Mouse (Mus musculus) heart, postnatal 0 days (tissue): ENCODE data around the gene Sh2b2.

Experiments used
- CTCF ChIP-seq: IDR thresholded peaks from 2 replicates; pipeline ENCODE4 v1.5.1; 2016; ENCODE audit warnings: antibody characterized with exemption, control low read depth, low read depth
- EP300 ChIP-seq: IDR thresholded peaks from 2 replicates; pipeline ENCODE4 v1.6.1; 2016; ENCODE audit warnings: antibody characterized with exemption, low read depth

DNA sequence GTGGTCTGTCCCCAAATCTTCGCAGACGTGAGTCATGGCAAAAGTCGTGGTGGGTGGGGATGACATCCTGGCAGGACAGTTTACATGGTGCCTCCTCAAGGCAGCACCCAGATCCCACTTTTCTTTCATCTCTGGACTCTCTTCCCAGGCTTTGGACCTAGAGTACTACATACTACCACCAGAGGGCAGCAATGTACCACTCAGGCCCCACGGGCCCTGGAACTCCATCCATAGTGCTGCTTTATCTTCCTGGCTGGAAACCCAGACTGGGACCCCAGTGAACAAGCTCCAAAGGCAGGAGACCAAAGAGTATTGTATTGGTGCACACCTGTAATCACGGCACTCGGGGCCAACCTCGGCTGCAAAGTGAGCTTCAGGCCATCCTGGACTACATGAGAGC lies 44.5 kb downstream of the Sh2b2 start:
- peak; percentile 89 for TF ChIP-seq CTCF
- no peak for TF ChIP-seq EP300
